Mouse (Mus musculus) thymus, adult 2 months (tissue): ENCODE measurements around the gene Dusp10. TPM values are rescaled to one million over a fixed set of nuclear protein-coding genes. Genes with fewer than 3 reads are reported as not detected.

Experiments used
- DNase-seq: peaks from one replicate; pipeline ENCODE4 v3.0.0; 2021
- H3K27ac ChIP-seq: fragments of 200-500 bp; 2 replicates; pipeline ENCODE4 v1.5.1; 2012; ENCODE audit warnings: low read length, control low read depth; ENCODE audit not compliant: control insufficient read depth, insufficient read depth
- H3K27me3 ChIP-seq: fragments of 200-500 bp; 2 replicates; pipeline ENCODE4 v1.6.1; 2012; ENCODE audit warnings: mild to moderate bottlenecking, low read length, moderate library complexity, mixed read lengths; ENCODE audit not compliant: control insufficient read depth, insufficient read depth
- H3K36me3 ChIP-seq: fragments of 200-500 bp; 2 replicates; pipeline ENCODE4 v1.6.1; 2012; ENCODE audit warnings: mild to moderate bottlenecking, low read length, moderate library complexity; ENCODE audit not compliant: control insufficient read depth, insufficient read depth
- H3K4me1 ChIP-seq: fragments of 200-500 bp; replicated peaks from 2 replicates; pipeline ENCODE4 v1.6.1; 2012; ENCODE audit warnings: low read length; ENCODE audit not compliant: control insufficient read depth, insufficient read depth
- H3K4me3 ChIP-seq: fragments of 200-500 bp; 2 replicates; pipeline ENCODE4 v1.5.1; 2012; ENCODE audit warnings: mild to moderate bottlenecking, low read length, control low read depth, moderate library complexity; ENCODE audit not compliant: control insufficient read depth, insufficient read depth
- CTCF ChIP-seq: fragments of 200-500 bp; IDR thresholded peaks from 2 replicates; pipeline ENCODE4 v1.5.1; 2012; ENCODE audit warnings: mild to moderate bottlenecking, control low read depth, low read length, moderate library complexity, borderline replicate concordance; ENCODE audit not compliant: control insufficient read depth, poor library complexity, insufficient read depth; ENCODE audit errors: extremely low read depth
- POLR2A ChIP-seq: fragments of 200-500 bp; IDR thresholded peaks from 2 replicates; pipeline ENCODE4 v1.6.1; 2012; ENCODE audit warnings: mild to moderate bottlenecking, low read length, control low read depth, moderate library complexity; ENCODE audit not compliant: control insufficient read depth, poor library complexity, insufficient read depth; ENCODE audit errors: extremely low read depth
- WGBS: fragments of 180-500 bp; shearing (Covaris S2); methylation state at CpG from one replicate; pipeline ENCODE4 v1.1.7; 2018; 5-methylcytosine and 5-hydroxymethylcytosine counted together
- polyA plus RNA-seq: library from polyadenylated mRNA; depleted of rRNA; stranded (reverse); fragments of >200 nt; gene quantifications from 2 replicates; pipeline ENCODE4 v1.2.3, GENCODE M21; 2012

Dusp10 gene
- polyA plus RNA-seq, 1 experiment, result 206 TPM

DNA sequence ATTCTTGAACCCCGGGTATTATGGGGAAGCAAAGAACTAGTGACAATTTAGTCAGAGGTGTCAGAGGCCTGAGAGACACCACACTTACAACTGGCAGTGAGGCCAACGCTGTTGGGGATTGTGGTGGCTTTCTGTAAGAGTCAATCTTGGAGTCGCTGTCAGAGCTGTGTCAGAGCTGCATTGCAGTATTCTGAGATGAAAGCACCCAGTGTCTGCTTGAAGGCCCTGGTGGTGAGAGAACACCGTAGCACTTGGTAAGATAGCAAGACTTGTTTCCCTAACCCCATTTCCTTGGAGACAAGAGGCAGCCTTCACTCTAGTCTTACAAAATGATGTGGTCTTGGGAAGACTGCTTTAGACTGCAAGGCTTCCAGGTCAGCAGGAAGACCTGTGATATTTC is 39.2 kb downstream of the Dusp10 start:
- Histone ChIP-seq H3K36me3 (peaks cover 20% of the 10 kb centered on the region), H3K27ac (no peak overlapping the region), H3K4me1 (peaks cover 24% of the 10 kb centered on the region), H3K27me3 (no peaks in the 10 kb centered on the region), H3K4me3 (no peak overlapping the region)
- no peak for DNase-seq
- TF ChIP-seq CTCF (no peak), POLR2A (no peak)
- 56% methylated on average over 4 of the region's 4 CpGs for WGBS

- Histone ChIP-seq H3K4me1 (peaks cover 16% of the 10 kb centered on the region), H3K36me3 (peaks cover 22% of the 10 kb centered on the region), H3K27ac (no peak overlapping the region), H3K27me3 (no peaks in the 10 kb centered on the region), H3K4me3 (no peak overlapping the region)
- no peak for DNase-seq
- WGBS, result 95% methylated on average over 4 of the region's 4 CpGs
- TF ChIP-seq CTCF, result no peak
Observed at GRCm38 (mm10) chr1:184053141-184053540, 40.0 kb downstream of the Dusp10 start.

- H3K27ac ChIP-seq, result no peak overlapping the region
- H3K27me3 ChIP-seq, result no peaks in the 10 kb centered on the region
- H3K4me3 ChIP-seq, result no peak overlapping the region
- H3K4me1 ChIP-seq, result peaks cover 16% of the 10 kb centered on the region
- peaks cover 25% of the 10 kb centered on the region for H3K36me3 ChIP-seq
- 96% methylated on average over 4 of the region's 4 CpGs for WGBS
- DNase-seq, result no peak
- TF ChIP-seq POLR2A (no peak), CTCF (no peak)
Observed at GRCm38 (mm10) chr1:184053711-184054110, 40.6 kb downstream of the Dusp10 start.

DNA sequence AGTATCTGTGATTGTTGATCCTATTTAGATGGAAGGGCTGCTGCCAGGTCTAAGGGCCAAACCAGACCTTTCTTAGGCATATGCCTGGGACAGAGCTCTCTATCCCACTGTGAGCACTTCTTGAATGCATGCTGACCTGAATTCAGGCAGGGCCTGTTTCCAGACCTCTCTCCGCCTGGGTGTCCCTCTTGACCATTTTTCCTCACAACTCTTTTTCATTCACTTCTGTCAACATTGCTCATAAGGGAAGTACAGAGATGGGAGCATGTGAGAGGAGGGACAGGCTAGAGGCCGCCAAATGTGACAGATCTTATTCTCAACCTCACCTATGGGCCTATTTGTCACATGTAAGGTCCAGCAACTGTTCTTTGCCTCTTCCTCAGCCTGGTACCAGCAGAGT is 41.1 kb downstream of the Dusp10 start:
- Histone ChIP-seq H3K27ac (no peak overlapping the region), H3K36me3 (peaks cover 27% of the 10 kb centered on the region), H3K4me1 (peaks cover 11% of the 10 kb centered on the region; the same call in 1 of the 2 replicates), H3K4me3 (no peak overlapping the region), H3K27me3 (no peaks in the 10 kb centered on the region)
- TF ChIP-seq POLR2A (no peak), CTCF (no peak)
- WGBS, result 98% methylated on average over 2 of the region's 2 CpGs
- DNase-seq, result no peak

DNA sequence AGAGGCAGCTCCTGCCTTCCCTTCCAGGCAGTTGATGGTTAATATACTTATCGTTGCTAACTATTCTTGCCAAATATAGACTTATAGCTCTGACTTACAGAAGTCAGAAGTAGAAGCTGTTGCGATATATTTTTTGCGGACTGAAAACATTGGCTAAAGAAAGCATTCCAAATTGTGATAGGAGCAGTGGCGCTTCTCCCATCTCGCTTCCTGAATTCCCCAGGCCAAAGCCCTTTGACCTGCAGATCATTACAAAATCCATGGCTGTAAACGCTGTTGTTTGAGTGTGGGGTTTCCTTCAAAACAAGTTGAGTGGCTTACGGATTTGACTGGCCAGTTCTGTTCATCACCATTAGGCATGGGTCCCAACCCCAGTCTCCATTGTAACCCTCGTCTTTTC is 45.1 kb downstream of the Dusp10 start:
- H3K36me3 ChIP-seq, result peaks cover 26% of the 10 kb centered on the region
- WGBS, result 97% methylated on average over 8 of the region's 8 CpGs
- H3K27ac ChIP-seq, result no peak overlapping the region
- TF ChIP-seq POLR2A (no peak), CTCF (no peak)
- no peak for DNase-seq
- no peaks in the 10 kb centered on the region for H3K27me3 ChIP-seq
- H3K4me1 ChIP-seq, result peaks cover 5% of the 10 kb centered on the region
- no peak overlapping the region for H3K4me3 ChIP-seq

DNA sequence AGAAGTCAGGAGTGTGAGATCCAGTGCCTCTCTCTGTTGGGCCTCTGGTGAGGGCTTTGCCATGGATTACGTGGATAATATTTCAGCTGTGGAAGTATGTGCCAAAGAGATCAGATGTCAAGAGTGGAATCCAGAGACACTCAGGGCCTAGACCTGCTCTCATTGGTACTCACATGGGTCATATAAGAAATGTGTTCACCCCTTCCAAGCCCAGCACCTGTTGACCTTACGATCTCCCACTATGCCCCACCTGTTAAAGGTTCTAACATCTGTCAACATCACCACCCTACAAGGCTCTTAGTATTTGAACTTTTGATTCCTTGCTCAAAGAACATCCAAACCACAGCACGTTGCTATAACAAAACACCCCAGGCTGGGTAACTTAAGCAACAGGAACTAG is 46.7 kb downstream of the Dusp10 start:
- Histone ChIP-seq H3K27ac (no peak overlapping the region), H3K4me1 (peaks cover 14% of the 10 kb centered on the region), H3K36me3 (peaks cover 15% of the 10 kb centered on the region), H3K4me3 (no peak overlapping the region), H3K27me3 (no peaks in the 10 kb centered on the region)
- 83% methylated on average over 3 of the region's 3 CpGs for WGBS
- no peak for TF ChIP-seq CTCF
- no peak for TF ChIP-seq POLR2A
- no peak for DNase-seq

DNA sequence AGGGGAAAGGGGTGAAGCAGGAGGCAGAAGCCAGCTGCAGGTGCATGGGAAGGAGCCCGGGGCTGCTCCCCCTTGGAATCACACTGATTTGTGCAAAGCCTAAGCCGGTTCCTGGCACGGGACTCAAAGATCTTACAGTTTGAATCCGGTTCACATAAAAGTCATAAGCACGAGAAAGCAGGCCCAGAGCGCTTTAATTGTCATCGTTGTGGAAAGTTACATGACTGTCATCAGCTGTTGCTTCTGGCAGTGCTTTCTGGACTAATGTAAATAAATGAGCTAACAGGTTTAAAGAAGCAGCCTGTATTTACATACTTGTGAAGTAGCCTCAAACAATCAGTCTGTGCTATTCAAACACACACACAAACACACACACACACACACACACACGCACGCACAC is 47.3 kb downstream of the Dusp10 start:
- WGBS, result 78% methylated on average over 9 of the region's 9 CpGs
- TF ChIP-seq CTCF (no peak), POLR2A (no peak)
- H3K4me3 ChIP-seq, result no peak overlapping the region
- peaks cover 18% of the 10 kb centered on the region for H3K4me1 ChIP-seq
- no peak for DNase-seq
- H3K36me3 ChIP-seq, result peaks cover 14% of the 10 kb centered on the region; the same call in 1 of the 2 replicates
- no peak overlapping the region for H3K27ac ChIP-seq
- no peaks in the 10 kb centered on the region for H3K27me3 ChIP-seq
